Mouse (Mus musculus) kidney, adult 9 months (tissue): ENCODE results near the gene Arid3c.
"Not testable (repeated sequence)": the region's sequence is repeated elsewhere in the genome, so short reads cannot be mapped to it uniquely, and the experiment has no call there.

ENCODE experiments used
- DNase-seq: peaks from one replicate; pipeline ENCODE4 v3.0.0; 2022

Arid3c gene

DNA sequence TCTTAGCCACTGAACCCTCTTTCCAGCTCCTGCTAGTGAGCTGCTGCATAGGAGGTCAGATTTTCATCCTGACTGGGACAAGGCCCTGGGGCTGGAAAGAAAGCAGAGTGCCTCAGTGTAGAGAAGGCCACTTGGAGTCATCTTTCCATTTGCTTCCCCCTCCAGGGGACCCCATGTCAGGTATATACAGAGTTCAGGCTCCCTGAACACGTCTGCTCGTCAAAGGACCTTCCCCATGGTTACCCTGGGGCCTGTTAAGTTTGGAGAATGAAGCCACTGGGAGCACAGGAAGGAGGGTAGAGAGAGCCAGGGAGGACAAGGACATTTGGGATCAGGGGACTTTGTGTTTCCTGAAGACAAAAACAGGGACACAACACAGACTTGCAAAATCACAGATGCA is 28.7 kb downstream of the Arid3c start:
- not testable (repeated sequence) for DNase-seq

GRCm38 (mm10) chr4:41700224-41700623 is 30.7 kb downstream of the Arid3c start:
- not testable (repeated sequence) for DNase-seq

- not testable (repeated sequence) for DNase-seq
These were observed 31.2 kb downstream of the Arid3c start, which contains the start of gene Il11ra1 for GRCm38 (mm10) chr4:41699783-41700182. Il11ra1 (plus strand) TSS chr4:41699989.

DNA sequence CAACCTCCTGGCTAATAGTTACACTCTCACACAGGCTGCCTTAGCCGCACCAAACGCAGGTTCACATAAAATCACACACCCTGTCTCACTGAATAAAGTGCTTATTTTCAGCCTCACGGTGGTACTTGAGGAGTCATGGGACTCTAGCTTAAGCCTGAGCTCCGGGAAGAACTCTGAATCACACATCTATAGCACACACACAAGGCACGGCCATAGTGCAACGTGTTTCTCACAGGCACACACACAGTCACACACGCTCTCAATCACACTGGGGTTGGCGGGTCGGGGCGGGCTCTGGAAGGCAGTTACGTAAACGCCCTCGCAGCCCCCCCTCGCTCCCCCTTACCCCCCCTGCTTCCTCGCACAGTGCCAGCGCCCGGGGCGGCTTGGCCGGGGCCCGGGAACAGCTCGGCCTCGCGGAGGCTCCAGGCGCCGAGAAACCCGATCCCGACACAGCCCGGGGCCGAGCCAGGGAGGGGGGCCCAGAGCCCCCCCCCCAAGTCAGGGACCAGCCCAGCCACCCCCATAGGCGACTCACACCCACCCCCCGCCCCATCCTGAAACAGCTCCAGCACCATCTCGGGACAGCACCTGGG is 32.4 kb downstream of the Arid3c start:
- peak; percentile 33 for DNase-seq

GRCm38 (mm10) chr4:41696930-41697841 is 33.8 kb downstream of the Arid3c start, which contains the start of gene Cntfr:
Cntfr (minus strand) TSS chr4:41697089.
- DNase-seq, result peak; percentile 82

- DNase-seq, result not testable (repeated sequence)
These were observed 34.5 kb downstream of the Arid3c start for GRCm38 (mm10) chr4:41696452-41696851.

GRCm38 (mm10) chr4:41695800-41696199 is 35.1 kb downstream of the Arid3c start:
- not testable (repeated sequence) for DNase-seq

GRCm38 (mm10) chr4:41693511-41693910 is 37.4 kb downstream of the Arid3c start:
- DNase-seq, result not testable (repeated sequence)

DNA sequence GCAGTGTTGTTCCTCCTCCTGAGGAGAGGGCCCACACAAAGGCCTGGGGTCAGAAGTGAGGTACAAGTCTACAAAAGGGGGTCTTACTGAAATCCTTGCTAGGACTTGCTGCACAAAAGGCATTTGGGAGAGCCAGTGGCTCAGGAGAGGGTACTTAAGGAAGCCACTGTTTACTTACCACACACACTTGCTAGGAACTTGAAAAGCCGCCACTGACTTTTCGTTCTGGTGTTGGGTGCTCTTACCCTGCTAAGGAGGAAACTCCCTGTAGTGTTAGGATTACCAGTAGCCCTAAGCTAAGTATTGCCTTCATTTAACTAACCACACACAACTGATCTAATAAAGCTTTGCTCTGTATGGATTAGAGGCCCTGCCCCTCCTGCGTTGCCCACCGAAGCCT is 40.9 kb downstream of the Arid3c start:
- not testable (repeated sequence) for DNase-seq

DNA sequence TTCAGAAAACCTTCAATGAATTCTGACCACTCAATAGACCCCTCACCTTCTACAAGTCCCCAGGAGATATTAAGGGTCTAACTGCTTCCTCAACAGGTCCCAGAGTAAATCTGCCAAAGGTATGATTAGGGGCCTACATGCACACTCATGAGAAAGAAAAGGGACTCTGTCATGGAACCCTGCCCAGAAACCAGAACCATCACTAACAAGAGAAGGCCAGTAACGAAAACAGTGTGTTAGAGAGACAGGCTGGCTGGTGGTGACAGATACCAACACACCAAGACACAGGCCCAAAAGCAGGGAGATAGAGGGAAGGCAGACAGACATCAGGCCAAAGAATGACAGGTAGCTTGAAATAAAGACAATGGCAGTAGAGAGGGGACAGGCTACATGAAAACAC is 42.4 kb downstream of the Arid3c start:
- not testable (repeated sequence) for DNase-seq

- not testable (repeated sequence) for DNase-seq
These were observed 45.0 kb downstream of the Arid3c start for GRCm38 (mm10) chr4:41685882-41686492.

DNA sequence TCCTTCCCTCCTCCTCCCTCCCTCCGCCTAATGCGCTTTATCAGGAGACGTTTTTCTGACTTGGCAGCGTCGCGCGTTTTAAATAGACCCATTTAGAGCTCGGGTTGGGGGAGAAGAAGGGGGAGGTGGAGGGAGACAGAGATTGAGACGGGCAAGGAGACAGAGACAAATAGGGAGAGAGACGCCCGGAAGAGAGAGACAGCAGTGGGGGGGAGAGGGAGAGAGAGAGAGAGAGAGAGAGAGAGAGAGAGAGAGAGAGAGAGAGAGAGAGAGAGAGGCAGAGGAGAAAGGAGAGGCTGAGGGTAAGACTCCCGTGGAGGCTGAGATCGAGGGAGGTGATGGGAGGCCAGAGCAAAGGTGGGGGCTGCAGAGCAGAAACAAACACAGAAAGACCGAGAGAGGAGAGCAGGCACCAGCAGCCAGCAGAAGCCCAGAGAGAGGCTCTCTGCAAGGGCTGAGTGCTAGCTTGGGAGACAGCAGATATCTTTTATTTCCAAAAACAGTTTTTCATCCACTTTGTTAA is 46.0 kb downstream of the Arid3c start:
- DNase-seq, result not testable (repeated sequence)

DNA sequence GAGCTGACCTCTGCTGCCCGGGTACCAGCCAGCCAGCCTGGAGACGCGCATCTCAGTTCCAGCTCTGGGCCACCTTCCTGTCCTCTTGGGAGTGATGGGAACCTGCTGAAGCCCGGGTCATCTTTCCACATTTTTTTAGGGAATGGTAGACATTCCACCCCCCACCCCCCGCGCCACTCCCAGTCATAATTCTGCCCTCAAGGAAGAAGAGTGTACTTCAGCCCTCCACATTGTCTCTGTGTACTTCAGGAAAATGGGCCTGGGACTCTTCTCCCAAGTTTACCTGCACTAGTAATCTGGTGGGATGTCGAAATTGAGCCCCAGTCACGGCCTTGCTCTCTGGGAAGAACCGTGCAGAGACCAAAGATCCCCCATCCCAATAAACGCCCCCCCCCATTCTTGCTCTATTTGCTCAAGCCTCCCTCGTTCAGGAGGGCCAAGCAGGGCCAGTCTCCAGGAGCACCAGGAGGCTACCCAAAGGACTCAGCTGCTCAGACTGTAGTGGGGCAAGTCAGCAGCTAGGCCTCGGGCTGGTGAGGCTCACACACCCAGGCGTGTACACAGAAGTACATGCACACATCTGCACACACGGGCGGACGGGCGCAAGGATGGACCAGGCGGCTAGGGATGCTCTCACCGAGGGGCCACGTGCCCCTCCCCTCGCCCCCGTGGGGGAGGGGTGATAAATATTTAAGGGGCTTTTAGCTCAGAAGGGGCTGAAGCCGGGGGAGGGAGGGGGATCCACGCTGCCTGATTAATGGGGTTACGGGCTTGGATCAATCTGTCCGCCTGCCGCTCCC is 46.6 kb downstream of the Arid3c start:
- DNase-seq, result not testable (repeated sequence)

- DNase-seq, result not testable (repeated sequence)
These were observed 47.6 kb downstream of the Arid3c start for GRCm38 (mm10) chr4:41683303-41683702.

- DNase-seq, result no peak
These were observed 48.2 kb downstream of the Arid3c start for GRCm38 (mm10) chr4:41682789-41683188.

GRCm38 (mm10) chr4:41681947-41682346 is 49.0 kb downstream of the Arid3c start:
- DNase-seq, result no peak

DNA sequence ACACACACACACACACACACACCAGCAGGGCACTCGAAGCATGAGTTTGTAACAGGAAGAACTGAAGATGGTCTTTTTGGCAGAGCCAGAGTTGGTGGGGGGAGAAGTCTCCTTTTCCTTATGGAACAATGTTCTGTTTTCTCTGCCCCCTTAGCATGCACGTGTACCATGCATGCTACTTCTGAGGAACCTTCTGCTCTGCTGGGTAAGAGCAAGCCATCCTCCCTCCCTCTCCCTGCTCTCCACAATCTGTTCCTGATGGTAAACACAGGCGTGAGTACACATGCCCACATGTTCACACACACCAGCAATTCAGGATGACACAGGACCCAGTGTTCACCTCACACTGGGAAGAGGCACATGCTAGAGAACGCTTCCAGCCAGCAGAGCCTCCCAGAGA is 49.8 kb downstream of the Arid3c start:
- DNase-seq, result no peak

DNA sequence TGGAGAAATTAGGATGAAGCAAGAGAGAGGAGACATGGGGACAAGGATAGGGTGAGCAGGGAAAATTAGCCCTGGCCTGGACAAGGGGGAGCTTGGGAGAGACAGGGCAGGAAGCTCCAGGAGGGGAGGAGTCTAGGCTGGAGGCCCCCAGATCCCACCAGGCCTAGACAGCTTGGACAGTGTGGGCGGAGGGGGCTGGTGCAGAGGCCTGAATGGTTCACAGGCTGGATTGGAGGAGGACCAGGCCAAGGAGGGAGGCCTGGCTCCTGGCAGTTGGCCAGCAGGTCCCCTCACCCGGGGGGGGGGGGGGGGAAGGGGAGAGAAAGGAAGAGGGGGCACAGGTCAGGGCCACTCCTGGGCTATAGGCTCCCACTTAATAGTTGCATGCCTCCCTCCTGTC is 51.7 kb downstream of the Arid3c start:
- DNase-seq, result no peak

DNA sequence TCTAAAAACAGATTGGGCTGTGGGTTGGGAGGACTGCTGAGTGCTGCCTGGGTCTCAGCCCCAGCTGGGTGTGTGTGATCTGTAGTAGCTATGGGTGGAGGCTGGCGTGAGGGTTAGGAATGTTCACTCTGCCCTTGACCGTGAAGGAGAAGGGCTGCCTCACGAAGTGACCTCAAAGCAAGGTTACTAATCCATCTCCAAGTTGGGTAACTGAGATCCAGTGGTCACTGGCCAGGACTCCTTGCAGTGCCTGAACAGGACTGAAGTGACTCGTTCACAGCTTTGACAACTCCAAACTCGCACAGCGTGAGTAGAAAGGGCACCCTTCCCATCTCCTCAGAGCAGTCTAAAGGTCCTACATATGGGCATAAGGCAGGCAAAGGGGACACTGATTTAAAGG is 52.1 kb downstream of the Arid3c start:
- peak; percentile 29 for DNase-seq

DNA sequence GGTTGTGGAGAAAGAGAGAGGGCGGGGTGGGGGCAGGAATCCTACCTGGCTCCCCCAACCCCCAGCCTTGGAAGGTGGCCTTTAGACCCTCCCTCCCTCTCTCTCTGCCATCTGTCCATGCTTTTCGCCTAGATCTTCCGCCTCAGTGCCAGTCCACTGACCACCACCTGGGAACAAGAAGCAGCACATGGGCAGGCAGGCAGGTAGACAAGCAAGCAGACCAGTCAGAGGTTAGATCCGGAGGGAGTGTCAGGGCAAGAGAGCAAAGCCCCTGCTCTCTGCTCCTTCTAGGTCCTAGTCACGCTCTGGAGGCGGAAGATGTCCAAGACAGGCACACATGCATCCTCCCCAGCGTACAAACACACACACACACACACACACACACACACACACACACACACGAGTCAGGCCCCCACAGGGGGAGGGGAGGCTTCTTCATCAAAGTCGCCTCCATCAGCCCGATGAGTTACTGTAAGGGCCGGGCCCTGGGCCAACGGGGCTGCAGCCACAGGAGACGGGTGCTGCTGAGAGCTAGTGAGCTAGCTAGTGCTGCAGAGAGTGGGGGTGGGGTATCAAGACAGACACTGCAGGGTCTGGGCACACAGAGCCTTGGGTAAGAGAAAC is 53.8 kb downstream of the Arid3c start:
- DNase-seq, result no peak

DNA sequence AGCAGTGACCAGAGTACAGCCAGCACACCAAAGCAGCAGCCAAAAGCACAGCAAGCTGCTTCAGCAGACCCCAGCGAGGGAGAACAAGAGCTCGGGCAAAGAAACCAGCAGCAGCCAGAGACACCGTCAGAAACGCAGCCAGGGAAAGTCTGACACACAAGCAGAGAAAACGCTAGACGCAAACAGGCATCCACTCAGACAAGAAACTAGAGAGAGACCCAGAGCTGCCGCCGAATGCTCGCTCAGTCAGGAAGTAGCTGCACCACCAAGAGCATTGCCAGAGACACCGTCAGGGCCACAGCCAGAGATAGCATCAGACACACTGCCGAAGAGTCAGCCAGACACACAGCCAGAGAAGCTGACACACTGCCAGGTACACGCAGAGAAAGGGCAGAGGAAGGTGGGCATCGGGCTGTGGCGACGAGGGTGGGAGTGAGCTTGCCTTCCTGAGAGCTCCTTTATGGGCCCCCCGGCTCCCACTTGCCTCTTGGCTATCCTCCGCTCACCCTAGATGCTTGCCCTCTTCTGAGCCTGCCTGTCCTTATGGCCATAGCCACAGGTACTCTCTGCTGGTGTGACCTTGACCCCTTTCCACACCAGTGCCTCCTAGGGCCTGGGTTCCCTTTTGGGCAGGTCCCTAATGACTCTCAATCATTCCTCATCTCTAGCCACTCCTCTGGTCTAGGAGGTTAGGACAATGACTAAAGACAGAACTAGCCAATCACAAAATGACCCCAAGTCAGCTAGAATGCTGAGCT is 54.5 kb downstream of the Arid3c start:
- no peak for DNase-seq
